Mouse (Mus musculus): ENCODE results near the gene Gja8. TPM values are rescaled to one million over a fixed set of nuclear protein-coding genes. Genes with fewer than 3 reads are reported as not detected.

The Gja8 gene
- polyA plus RNA-seq, 1 experiment from 2014 or later: not detected

DNA sequence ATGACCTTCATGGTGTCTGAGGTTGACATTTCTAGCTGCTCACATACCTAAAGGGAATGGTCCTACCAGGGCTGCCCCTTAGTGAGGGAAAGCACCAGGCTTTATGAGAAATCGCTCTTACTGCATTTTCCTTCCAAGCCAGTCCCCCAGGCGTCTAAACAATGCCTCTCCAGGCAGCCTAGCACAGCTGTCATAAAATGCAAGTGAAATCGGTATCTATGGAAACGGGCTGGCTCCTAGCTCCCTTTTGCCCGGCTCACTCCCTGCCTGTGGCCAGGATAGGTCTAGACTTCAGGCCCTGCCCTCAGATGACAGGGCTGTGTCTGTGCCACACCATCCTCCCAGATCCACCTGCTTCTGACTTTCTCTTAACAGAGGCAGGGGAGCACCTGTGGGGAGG, 11.8 kb upstream of the Gja8 start:
- Histone ChIP-seq H3K4me1 (replicated peaks; ENCODE audit: control insufficient read depth, insufficient read depth, low read length) (0 out of 2 replicates have a peak, but pooled peaks cover 7% of the 10 kb centered on the region), H3K9ac (ENCODE audit: low read length) (no peak overlapping the region), H3K4me3 (ENCODE audit: low read depth, low read length) (no peak overlapping the region), H3K36me3 (ENCODE audit: control insufficient read depth, insufficient read depth, low read length) (no peaks in the 10 kb centered on the region), H3K4me2 (ENCODE audit: low read length) (no peak overlapping the region), H3K27ac (ENCODE audit: low read depth) (no peak overlapping the region), H3K9me3 (ENCODE audit: control insufficient read depth, low read length) (no peaks in the 10 kb centered on the region), H3K27me3 (replicated peaks; ENCODE audit: control insufficient read depth, insufficient read depth, low read length) (no peaks in the 10 kb centered on the region)
- WGBS: 13% methylated on average over 5 of the region's 5 CpGs
- no peak for DNase-seq (ENCODE audit: low spot score)
- ATAC-seq (replicated peaks; ENCODE audit: low FRiP score, low TSS enrichment, low read depth): peak; percentile 67

DNA sequence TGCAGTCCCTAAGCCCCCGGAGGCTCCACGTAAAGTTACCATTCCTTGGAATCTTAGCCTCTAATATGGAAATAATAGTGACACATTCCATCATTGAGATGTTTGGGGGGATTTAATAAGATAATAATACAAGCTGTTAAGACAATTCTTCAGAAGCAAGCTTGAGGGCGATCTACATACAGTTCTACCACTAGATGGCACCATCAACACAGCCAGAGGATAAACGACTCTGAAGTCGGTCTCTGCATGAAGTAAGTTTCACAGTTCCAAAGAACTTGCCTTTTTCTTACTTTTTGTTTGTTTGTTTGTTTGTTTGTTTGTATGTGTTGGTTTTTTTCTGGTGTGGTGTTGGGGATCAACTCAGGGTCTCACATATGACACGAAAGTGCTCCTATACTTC, 10.4 kb upstream of the Gja8 start:
- no peak overlapping the region for H3K4me2 ChIP-seq (ENCODE audit: low read length)
- WGBS: 11% methylated on average over 6 of the region's 6 CpGs
- H3K4me1 ChIP-seq (replicated peaks; ENCODE audit: control insufficient read depth, insufficient read depth, low read length): peaks cover 7% of the 10 kb centered on the region; the same call in 1 of the 2 replicates
- no peaks in the 10 kb centered on the region for H3K27me3 ChIP-seq (replicated peaks; ENCODE audit: control insufficient read depth, insufficient read depth, low read length)
- H3K36me3 ChIP-seq (ENCODE audit: control insufficient read depth, insufficient read depth, low read length): no peaks in the 10 kb centered on the region
- H3K9ac ChIP-seq (ENCODE audit: low read length): no peak overlapping the region
- no peaks in the 10 kb centered on the region for H3K9me3 ChIP-seq (ENCODE audit: control insufficient read depth, low read length)
- no peak overlapping the region for H3K4me3 ChIP-seq (ENCODE audit: low read depth, low read length)
- H3K27ac ChIP-seq (ENCODE audit: low read depth): no peak overlapping the region
- ATAC-seq (replicated peaks; ENCODE audit: low FRiP score, low TSS enrichment, low read depth) (no peak), DNase-seq (ENCODE audit: low spot score) (no peak)

DNA sequence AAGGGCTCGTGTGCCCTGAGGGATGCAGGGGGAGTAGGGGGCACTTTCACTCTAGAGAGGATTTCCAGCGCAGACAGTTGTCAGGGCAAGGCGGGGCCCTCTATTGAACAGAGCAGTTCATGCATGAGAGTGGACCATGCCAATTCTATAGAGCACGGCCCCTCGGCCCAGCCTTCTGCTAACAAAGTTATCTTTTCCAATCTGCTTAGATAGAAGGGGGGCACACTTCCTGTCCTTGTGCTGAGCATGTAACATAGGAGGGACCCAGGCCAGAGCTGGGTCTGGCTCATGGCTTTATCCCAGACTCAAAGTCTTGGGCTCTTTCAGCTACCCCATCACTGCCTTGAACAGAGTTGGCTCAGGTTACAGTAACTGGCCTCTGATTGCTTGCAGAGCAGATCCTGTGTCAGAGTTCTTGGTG, 5.5 kb upstream of the Gja8 start:
- Histone ChIP-seq H3K4me3 (ENCODE audit: low read depth, low read length) (no peak overlapping the region), H3K9ac (ENCODE audit: low read length) (no peak overlapping the region), H3K36me3 (ENCODE audit: control insufficient read depth, insufficient read depth, low read length) (no peaks in the 10 kb centered on the region), H3K27me3 (replicated peaks; ENCODE audit: control insufficient read depth, insufficient read depth, low read length) (no peaks in the 10 kb centered on the region), H3K9me3 (ENCODE audit: control insufficient read depth, low read length) (no peaks in the 10 kb centered on the region), H3K4me1 (replicated peaks; ENCODE audit: control insufficient read depth, insufficient read depth, low read length) (peaks cover 2% of the 10 kb centered on the region; the same call in 1 of the 2 replicates), H3K4me2 (ENCODE audit: low read length) (no peak overlapping the region), H3K27ac (ENCODE audit: low read depth) (no peak overlapping the region)
- ATAC-seq (replicated peaks; ENCODE audit: low FRiP score, low TSS enrichment, low read depth): no peak
- 43% methylated on average over 5 of the region's 5 CpGs for WGBS
- DNase-seq (ENCODE audit: low spot score): no peak

DNA sequence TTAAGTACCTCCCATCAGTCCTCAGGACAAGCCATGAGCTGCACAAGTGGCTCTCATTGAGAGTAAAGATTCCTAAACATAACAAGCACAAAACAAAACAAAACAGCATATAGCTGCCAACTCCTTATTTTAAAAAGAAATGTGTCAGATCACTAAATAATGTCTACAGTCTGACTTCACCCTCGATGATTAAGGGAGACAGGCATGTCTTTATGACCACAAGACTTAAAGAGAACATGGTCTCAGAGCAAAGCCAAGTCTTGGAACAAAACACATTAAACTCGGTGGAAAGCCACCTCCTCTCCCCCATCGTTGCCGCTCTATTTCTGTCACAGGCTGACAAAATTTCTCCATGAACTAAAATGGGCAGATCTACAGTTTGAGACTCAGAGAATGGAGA, 1.2 kb downstream of the Gja8 start:
- Histone ChIP-seq H3K4me2 (ENCODE audit: low read length) (no peak overlapping the region), H3K4me1 (replicated peaks; ENCODE audit: control insufficient read depth, insufficient read depth, low read length) (no peaks in the 10 kb centered on the region), H3K27me3 (replicated peaks; ENCODE audit: control insufficient read depth, insufficient read depth, low read length) (no peaks in the 10 kb centered on the region), H3K36me3 (ENCODE audit: control insufficient read depth, insufficient read depth, low read length) (no peaks in the 10 kb centered on the region), H3K27ac (ENCODE audit: low read depth) (no peak overlapping the region), H3K9ac (ENCODE audit: low read length) (no peak overlapping the region), H3K4me3 (ENCODE audit: low read depth, low read length) (no peak overlapping the region), H3K9me3 (ENCODE audit: control insufficient read depth, low read length) (no peaks in the 10 kb centered on the region)
- no peak for DNase-seq (ENCODE audit: low spot score)
- no peak for ATAC-seq (replicated peaks; ENCODE audit: low FRiP score, low TSS enrichment, low read depth)
- WGBS: 84% methylated on average over 4 of the region's 4 CpGs

DNA sequence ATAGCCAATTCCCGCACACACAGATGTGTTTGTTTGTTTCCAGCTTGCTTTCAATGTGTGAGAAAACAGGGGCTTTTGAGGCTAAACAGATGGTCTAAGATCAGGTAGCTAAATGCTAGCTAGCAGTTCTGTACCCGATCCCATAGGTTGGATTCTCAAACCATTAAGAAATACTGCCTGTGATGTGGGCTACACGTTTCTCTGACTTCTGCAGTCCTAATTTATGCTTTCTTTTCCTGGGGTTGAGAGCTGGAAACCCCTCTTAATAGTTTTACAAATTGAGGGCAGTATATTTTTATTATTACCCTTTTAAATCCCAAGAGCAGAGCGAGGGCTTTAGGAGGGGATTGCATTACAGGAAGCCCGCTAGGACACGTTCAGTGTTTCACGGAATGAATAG, 4.8 kb downstream of the Gja8 start:
- H3K4me3 ChIP-seq (ENCODE audit: low read depth, low read length): no peak overlapping the region
- no peak for ATAC-seq (replicated peaks; ENCODE audit: low FRiP score, low TSS enrichment, low read depth)

DNA sequence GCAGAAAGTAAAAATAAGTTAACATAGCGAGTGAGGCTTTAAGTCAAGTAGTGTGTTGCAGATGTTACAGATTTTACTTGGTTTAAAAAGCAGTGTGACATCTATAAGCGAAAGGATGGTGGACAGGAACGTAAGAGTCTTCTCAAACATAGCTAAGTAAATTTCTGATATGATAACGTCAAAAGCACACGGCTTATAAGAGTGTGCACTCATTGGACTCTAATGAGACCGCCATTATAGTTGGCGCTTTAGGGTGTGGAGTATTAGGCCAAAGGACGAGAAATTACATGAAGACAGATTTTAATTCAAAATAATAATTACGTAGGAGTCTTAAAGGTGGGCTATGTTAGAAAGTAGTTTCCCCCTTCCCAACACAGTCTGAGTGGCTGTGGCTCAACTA, 20.2 kb downstream of the Gja8 start:
- WGBS: 43% methylated on average over 9 of the region's 9 CpGs
- Histone ChIP-seq H3K4me3 (ENCODE audit: low read depth, low read length) (peak overlapping the region; percentile 99), H3K9me3 (ENCODE audit: control insufficient read depth, low read length) (no peaks in the 10 kb centered on the region), H3K36me3 (ENCODE audit: control insufficient read depth, insufficient read depth, low read length) (no peaks in the 10 kb centered on the region), H3K27me3 (replicated peaks; ENCODE audit: control insufficient read depth, insufficient read depth, low read length) (no peaks in the 10 kb centered on the region), H3K9ac (ENCODE audit: low read length) (peak overlapping the region; percentile 81), H3K27ac (ENCODE audit: low read depth) (no peak overlapping the region), H3K4me1 (replicated peaks; ENCODE audit: control insufficient read depth, insufficient read depth, low read length) (0 out of 2 replicates have a peak, but pooled peaks cover 4% of the 10 kb centered on the region), H3K4me2 (ENCODE audit: low read length) (peak overlapping the region; percentile 70)
- ATAC-seq (replicated peaks; ENCODE audit: low FRiP score, low TSS enrichment, low read depth) (no peak), DNase-seq (ENCODE audit: low spot score) (no peak)

More for the DNA sequence above, 4.8 kb downstream of the Gja8 start:
- no peak overlapping the region for H3K27ac ChIP-seq (ENCODE audit: low read depth)
- H3K27me3 ChIP-seq (replicated peaks; ENCODE audit: control insufficient read depth, insufficient read depth, low read length): no peaks in the 10 kb centered on the region
- H3K9me3 ChIP-seq (ENCODE audit: control insufficient read depth, low read length): no peaks in the 10 kb centered on the region
- no peak overlapping the region for H3K9ac ChIP-seq (ENCODE audit: low read length)
- DNase-seq (ENCODE audit: low spot score): no peak
- H3K4me2 ChIP-seq (ENCODE audit: low read length): no peak overlapping the region
- no peaks in the 10 kb centered on the region for H3K36me3 ChIP-seq (ENCODE audit: control insufficient read depth, insufficient read depth, low read length)
- WGBS: 62% methylated on average over 7 of the region's 7 CpGs
- no peaks in the 10 kb centered on the region for H3K4me1 ChIP-seq (replicated peaks; ENCODE audit: control insufficient read depth, insufficient read depth, low read length)

DNA sequence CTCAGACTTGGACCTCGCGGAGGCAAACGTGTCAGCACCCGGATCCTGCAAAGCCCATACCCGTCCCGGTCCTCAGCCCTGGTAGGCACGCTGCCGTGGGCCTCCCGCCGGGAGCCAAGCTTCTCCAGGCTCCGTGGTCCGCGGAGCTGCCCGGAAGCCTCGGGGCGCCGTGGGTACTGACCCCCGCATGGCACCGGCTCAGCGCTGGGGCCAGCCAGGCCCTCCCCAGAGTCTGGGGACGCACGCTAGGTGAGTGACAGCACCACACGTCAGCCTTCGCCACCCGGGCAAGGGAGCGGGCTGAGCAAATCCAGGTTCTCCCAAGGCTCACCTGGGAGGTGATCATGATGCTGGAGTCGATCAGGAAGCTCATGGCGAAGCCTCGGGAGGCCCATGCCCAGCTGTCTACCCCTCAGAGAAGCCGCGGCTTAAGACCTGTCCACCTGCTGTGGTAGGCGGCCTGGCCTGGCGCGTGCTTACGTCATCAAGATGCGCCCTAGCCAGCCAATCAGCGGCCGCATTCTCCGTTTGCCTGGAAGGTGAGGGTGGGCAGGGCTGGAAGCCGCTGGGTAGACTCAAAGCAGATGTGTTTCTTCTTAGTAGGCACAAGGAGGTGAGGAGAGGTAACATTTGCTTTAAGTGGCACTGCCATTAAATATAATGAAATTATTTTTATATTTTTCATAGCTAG, 20.8 kb downstream of the Gja8 start, which contains the start of gene Gpr89:
Gene Gpr89, minus strand, starts transcription at position 496 of the 691 bp plus-strand sequence.
- peak within 1 kb of the TSS; percentile 99 for H3K4me3 ChIP-seq (ENCODE audit: low read depth, low read length)
- DNase-seq (ENCODE audit: low spot score) (peak; percentile 98), ATAC-seq (replicated peaks; ENCODE audit: low FRiP score, low TSS enrichment, low read depth) (peak; percentile 97)
- peak within 1 kb of the TSS; percentile 70 for H3K4me2 ChIP-seq (ENCODE audit: low read length)
- H3K9ac ChIP-seq (ENCODE audit: low read length): peak within 1 kb of the TSS; percentile 81
- H3K9me3 ChIP-seq (ENCODE audit: control insufficient read depth, low read length): no peaks in the 10 kb centered on the region
- no peaks in the 10 kb centered on the region for H3K36me3 ChIP-seq (ENCODE audit: control insufficient read depth, insufficient read depth, low read length)
- under 1% methylated on average over 40 of the region's 40 CpGs for WGBS
- no peaks in the 10 kb centered on the region for H3K27me3 ChIP-seq (replicated peaks; ENCODE audit: control insufficient read depth, insufficient read depth, low read length)
- 0 out of 2 replicates have a peak, but pooled peaks cover 4% of the 10 kb centered on the region for H3K4me1 ChIP-seq (replicated peaks; ENCODE audit: control insufficient read depth, insufficient read depth, low read length)
- H3K27ac ChIP-seq (ENCODE audit: low read depth): 0 out of 2 replicates have a peak within 1 kb of the TSS, but pooled peaks have one; percentile 7

DNA sequence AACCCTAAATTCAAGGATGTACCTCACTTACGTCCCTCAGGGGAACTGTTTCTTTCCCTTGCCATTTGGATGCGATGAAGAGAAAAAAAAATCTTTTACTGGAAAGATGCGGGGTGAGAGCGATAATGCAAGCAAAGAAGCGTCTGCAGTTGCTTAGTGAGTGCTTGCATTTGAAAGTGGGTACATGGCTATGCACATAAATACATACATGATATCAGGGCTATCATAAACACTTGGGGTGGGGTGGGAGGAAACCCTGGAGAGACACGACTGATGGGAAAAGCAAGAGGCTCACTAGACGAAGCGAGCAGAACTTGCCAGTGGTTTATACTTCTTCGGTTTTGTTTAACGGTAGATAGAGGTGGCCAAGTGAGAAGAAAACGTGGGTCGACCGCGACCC, 21.4 kb downstream of the Gja8 start, which contains the start of gene Gja5:
Gene Gja5, plus strand, starts transcription at position 301 of the 400 bp plus-strand sequence.
- Histone ChIP-seq H3K4me1 (replicated peaks; ENCODE audit: control insufficient read depth, insufficient read depth, low read length) (0 out of 2 replicates have a peak, but pooled peaks cover 4% of the 10 kb centered on the region), H3K36me3 (ENCODE audit: control insufficient read depth, insufficient read depth, low read length) (no peaks in the 10 kb centered on the region), H3K4me3 (ENCODE audit: low read depth, low read length) (peak within 1 kb of the TSS; percentile 99), H3K9me3 (ENCODE audit: control insufficient read depth, low read length) (no peaks in the 10 kb centered on the region), H3K27me3 (replicated peaks; ENCODE audit: control insufficient read depth, insufficient read depth, low read length) (no peaks in the 10 kb centered on the region), H3K4me2 (ENCODE audit: low read length) (peak within 1 kb of the TSS; percentile 70), H3K27ac (ENCODE audit: low read depth) (0 out of 2 replicates have a peak within 1 kb of the TSS, but pooled peaks have one; percentile 7), H3K9ac (ENCODE audit: low read length) (peak within 1 kb of the TSS; percentile 81)
- no peak for ATAC-seq (replicated peaks; ENCODE audit: low FRiP score, low TSS enrichment, low read depth)
- no peak for DNase-seq (ENCODE audit: low spot score)
- WGBS: 14% methylated on average over 14 of the region's 14 CpGs

Data from intestine, embryonic 14.5 days (tissue).